Mouse (Mus musculus) limb, embryonic 12.5 days (tissue): ENCODE measurements at regions not wholly inside any gene's neighbourhood (a gene's known extent, or its start where the extent isn't known, plus 50 kb on each side); places are given as distances from the start of the nearest gene placed in this dataset.

ENCODE experiments used
- ATAC-seq: fragments of 200-750 bp; cut with Nextera tagmentation; 2 replicates; pipeline ENCODE4 v1.8.0; 2017; ENCODE audit warnings: low read depth, moderate TSS enrichment; ENCODE audit not compliant: insufficient number of reproducible peaks, insufficient read depth, low FRiP score, low TSS enrichment
- H3K27ac ChIP-seq: fragments of 300-500 bp; sonication (generic); 2 replicates; pipeline ENCODE4 v1.5.1; 2016; ENCODE audit warnings: mild to moderate bottlenecking, moderate library complexity
- H3K27me3 ChIP-seq: fragments of 300-500 bp; sonication (generic); 2 replicates; pipeline ENCODE4 v1.6.1; 2016; ENCODE audit warnings: mild to moderate bottlenecking, moderate library complexity
- H3K36me3 ChIP-seq: fragments of 300-500 bp; sonication (generic); 2 replicates; pipeline ENCODE4 v1.6.1; 2016; ENCODE audit warnings: mild to moderate bottlenecking, moderate library complexity
- H3K4me1 ChIP-seq: fragments of 300-500 bp; sonication (generic); replicated peaks from 2 replicates; pipeline ENCODE4 v1.6.1; 2016
- H3K4me2 ChIP-seq: fragments of 300-500 bp; sonication (generic); 2 replicates; pipeline ENCODE4 v1.6.1; 2016; ENCODE audit warnings: mild to moderate bottlenecking, moderate library complexity
- H3K4me3 ChIP-seq: fragments of 300-500 bp; sonication (generic); replicated peaks from 2 replicates; pipeline ENCODE4 v1.5.1; 2016; ENCODE audit warnings: mild to moderate bottlenecking
- H3K9ac ChIP-seq: fragments of 300-500 bp; sonication (generic); replicated peaks from 2 replicates; pipeline ENCODE4 v1.6.1; 2016; ENCODE audit warnings: mild to moderate bottlenecking, moderate library complexity
- H3K9me3 ChIP-seq: fragments of 300-500 bp; sonication (generic); 2 replicates; pipeline ENCODE4 v1.6.1; 2016; ENCODE audit warnings: mild to moderate bottlenecking, moderate library complexity
- WGBS: fragments of 180-500 bp; shearing (Covaris S2); methylation state at CpG from one replicate; pipeline ENCODE4 v1.1.7; 2016; 5-methylcytosine and 5-hydroxymethylcytosine counted together

- 72% methylated on average over 5 of the region's 5 CpGs for WGBS
- Histone ChIP-seq H3K4me3 (no peak overlapping the region), H3K36me3 (no peaks in the 10 kb centered on the region), H3K4me2 (no peak overlapping the region), H3K9me3 (no peaks in the 10 kb centered on the region), H3K27me3 (no peaks in the 10 kb centered on the region), H3K27ac (no peak overlapping the region), H3K4me1 (no peaks in the 10 kb centered on the region), H3K9ac (no peak overlapping the region)
- ATAC-seq = no peak
Observed at GRCm38 (mm10) chr16:73310096-73310495, 1002.0 kb downstream of the Robo1 start.

DNA sequence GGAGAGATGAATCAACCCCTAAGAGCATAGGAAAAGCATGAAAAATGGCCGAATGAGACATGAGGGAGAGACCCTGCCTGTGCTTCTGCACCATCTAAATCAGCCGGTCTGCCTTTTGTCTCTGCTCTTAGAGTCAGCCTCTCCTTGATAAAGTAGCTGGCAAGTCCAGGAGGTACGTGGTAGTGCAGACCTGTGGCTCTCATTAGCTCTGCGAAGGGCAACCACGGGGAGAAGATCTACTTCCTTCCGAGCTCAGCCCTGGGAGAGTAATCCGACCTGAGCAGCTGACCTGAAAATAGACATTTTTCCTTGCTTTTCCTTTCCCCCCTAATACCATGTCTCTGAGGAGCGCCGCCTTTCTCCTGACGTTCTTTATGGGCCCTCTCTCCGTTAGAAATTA lies 971.8 kb downstream of the Robo1 start:
- H3K4me2 ChIP-seq = peak overlapping the region; percentile 23; the same call in 1 of the 2 replicates
- WGBS = 28% methylated on average over 11 of the region's 11 CpGs
- no peak overlapping the region for H3K4me3 ChIP-seq
- ATAC-seq = no peak
- H3K27ac ChIP-seq = no peak overlapping the region
- H3K4me1 ChIP-seq = peaks cover 4% of the 10 kb centered on the region; the same call in 1 of the 2 replicates
- no peak overlapping the region for H3K9ac ChIP-seq
- no peaks in the 10 kb centered on the region for H3K9me3 ChIP-seq
- H3K36me3 ChIP-seq = no peaks in the 10 kb centered on the region
- no peaks in the 10 kb centered on the region for H3K27me3 ChIP-seq

DNA sequence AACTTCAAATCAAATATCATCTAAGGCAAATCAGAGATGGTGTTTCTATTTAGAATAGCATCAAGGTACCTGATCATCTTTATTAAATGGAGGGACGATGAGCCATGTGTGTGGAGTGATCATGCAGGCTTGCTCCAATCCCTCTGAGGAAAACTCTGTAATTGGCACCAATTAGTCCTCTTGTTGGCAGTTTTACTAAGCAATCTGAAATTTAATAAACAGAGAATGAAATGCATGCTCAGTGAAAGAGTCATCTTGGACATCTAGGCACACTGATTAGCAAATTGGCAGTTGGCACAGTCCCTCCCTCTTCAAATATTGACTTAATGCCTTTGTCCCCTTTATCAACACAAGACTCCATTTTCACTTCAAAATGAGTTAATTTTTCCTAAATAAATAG lies 951.6 kb downstream of the Robo1 start:
- 86% methylated on average over 1 of the region's 1 CpGs for WGBS
- Histone ChIP-seq H3K27ac (no peak overlapping the region), H3K27me3 (no peaks in the 10 kb centered on the region), H3K36me3 (no peaks in the 10 kb centered on the region), H3K4me3 (no peak overlapping the region), H3K9me3 (peaks cover 3% of the 10 kb centered on the region; the same call in 1 of the 2 replicates), H3K4me1 (no peaks in the 10 kb centered on the region), H3K9ac (no peak overlapping the region), H3K4me2 (no peak overlapping the region)
- no peak for ATAC-seq

- no peaks in the 10 kb centered on the region for H3K4me1 ChIP-seq
- H3K36me3 ChIP-seq = no peaks in the 10 kb centered on the region
- H3K27me3 ChIP-seq = no peaks in the 10 kb centered on the region
- no peak for ATAC-seq
- H3K9ac ChIP-seq = no peak overlapping the region
- peaks cover 3% of the 10 kb centered on the region; the same call in 1 of the 2 replicates for H3K9me3 ChIP-seq
- WGBS = 84% methylated on average over 3 of the region's 3 CpGs
- H3K27ac ChIP-seq = no peak overlapping the region
- H3K4me3 ChIP-seq = no peak overlapping the region
- H3K4me2 ChIP-seq = no peak overlapping the region
Observed at GRCm38 (mm10) chr16:73259283-73259682, 951.2 kb downstream of the Robo1 start.

GRCm38 (mm10) chr16:73245073-73245590 lies 937.0 kb downstream of the Robo1 start:
- Histone ChIP-seq H3K9ac (no peak overlapping the region), H3K4me3 (no peak overlapping the region), H3K4me1 (no peaks in the 10 kb centered on the region), H3K27ac (no peak overlapping the region), H3K27me3 (no peaks in the 10 kb centered on the region), H3K9me3 (no peaks in the 10 kb centered on the region), H3K4me2 (no peak overlapping the region), H3K36me3 (no peaks in the 10 kb centered on the region)
- no peak for ATAC-seq
- 83% methylated on average over 2 of the region's 2 CpGs for WGBS

- 59% methylated on average over 2 of the region's 2 CpGs for WGBS
- no peak overlapping the region for H3K4me3 ChIP-seq
- no peak for ATAC-seq
Observed at GRCm38 (mm10) chr16:73230599-73230998, 922.5 kb downstream of the Robo1 start.

GRCm38 (mm10) chr16:73217555-73217954 lies 909.4 kb downstream of the Robo1 start:
- ATAC-seq = no peak
- 86% methylated on average over 4 of the region's 4 CpGs for WGBS

More at GRCm38 (mm10) chr16:73230599-73230998, 922.5 kb downstream of the Robo1 start:
- Histone ChIP-seq H3K27me3 (no peaks in the 10 kb centered on the region), H3K27ac (no peak overlapping the region), H3K4me2 (no peak overlapping the region), H3K9me3 (0 out of 2 replicates have a peak, but pooled peaks cover 6% of the 10 kb centered on the region), H3K36me3 (no peaks in the 10 kb centered on the region), H3K4me1 (no peaks in the 10 kb centered on the region), H3K9ac (no peak overlapping the region)

DNA sequence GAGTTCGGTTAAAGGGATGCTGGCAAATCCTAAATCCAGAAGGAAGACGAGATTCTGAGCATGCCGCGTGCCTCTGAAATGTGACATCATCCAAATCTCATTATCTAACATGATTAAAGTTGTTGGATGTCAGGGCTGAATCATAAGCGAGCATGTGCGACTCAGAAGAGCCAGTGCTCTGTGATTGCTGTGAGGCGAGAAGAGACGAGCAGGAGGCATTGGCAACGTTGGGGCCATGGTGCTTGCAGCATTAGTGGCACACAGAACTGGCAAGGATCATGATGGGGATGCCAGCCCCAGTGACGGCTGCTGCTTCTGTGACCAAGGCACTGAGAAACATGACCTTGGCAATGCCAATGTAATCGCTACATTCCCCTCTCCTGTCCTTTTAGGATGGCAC lies 895.4 kb downstream of the Robo1 start:
- ATAC-seq = no peak
- WGBS = 90% methylated on average over 11 of the region's 11 CpGs

More at GRCm38 (mm10) chr16:73217555-73217954, 909.4 kb downstream of the Robo1 start:
- no peak overlapping the region for H3K27ac ChIP-seq
- no peak overlapping the region for H3K4me3 ChIP-seq
- no peak overlapping the region for H3K9ac ChIP-seq
- no peaks in the 10 kb centered on the region for H3K4me1 ChIP-seq
- H3K4me2 ChIP-seq = no peak overlapping the region
- H3K9me3 ChIP-seq = no peaks in the 10 kb centered on the region
- H3K27me3 ChIP-seq = no peaks in the 10 kb centered on the region
- no peaks in the 10 kb centered on the region for H3K36me3 ChIP-seq

GRCm38 (mm10) chr16:73200991-73201390 lies 892.9 kb downstream of the Robo1 start:
- no peak overlapping the region for H3K4me3 ChIP-seq
- H3K9ac ChIP-seq = no peak overlapping the region
- no peak overlapping the region for H3K27ac ChIP-seq
- no peaks in the 10 kb centered on the region for H3K4me1 ChIP-seq
- H3K27me3 ChIP-seq = no peaks in the 10 kb centered on the region
- H3K9me3 ChIP-seq = no peaks in the 10 kb centered on the region
- H3K36me3 ChIP-seq = no peaks in the 10 kb centered on the region
- no peak overlapping the region for H3K4me2 ChIP-seq
- WGBS = 67% methylated on average over 3 of the region's 3 CpGs
- ATAC-seq = no peak

More for the DNA sequence above, 895.4 kb downstream of the Robo1 start:
- Histone ChIP-seq H3K4me3 (no peak overlapping the region), H3K4me1 (no peaks in the 10 kb centered on the region), H3K27me3 (no peaks in the 10 kb centered on the region), H3K27ac (no peak overlapping the region), H3K36me3 (no peaks in the 10 kb centered on the region), H3K9me3 (no peaks in the 10 kb centered on the region), H3K9ac (no peak overlapping the region), H3K4me2 (no peak overlapping the region)

DNA sequence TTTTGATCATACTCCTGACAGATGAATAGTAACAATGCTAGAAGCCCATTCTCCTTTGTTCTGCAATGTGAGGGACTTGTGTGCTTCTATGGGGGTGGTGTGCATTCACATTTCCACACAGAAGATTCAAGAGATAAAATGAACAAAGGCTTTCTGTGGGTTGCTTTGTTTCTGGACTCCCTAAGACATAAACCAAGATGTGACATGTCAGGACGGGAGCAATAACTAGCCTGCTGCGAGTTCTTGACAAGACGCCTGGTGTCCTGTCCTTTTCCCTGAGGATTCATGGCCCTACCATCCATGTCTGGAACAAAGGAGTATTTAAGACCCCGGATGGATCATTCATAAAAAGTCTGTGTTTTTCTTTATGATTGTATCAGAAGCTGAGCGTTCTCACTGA lies 874.7 kb downstream of the Robo1 start:
- H3K4me3 ChIP-seq = no peak overlapping the region
- no peaks in the 10 kb centered on the region for H3K4me1 ChIP-seq
- no peak overlapping the region for H3K9ac ChIP-seq
- H3K27me3 ChIP-seq = no peaks in the 10 kb centered on the region
- H3K4me2 ChIP-seq = no peak overlapping the region
- no peaks in the 10 kb centered on the region for H3K36me3 ChIP-seq
- WGBS = 84% methylated on average over 5 of the region's 5 CpGs
- no peaks in the 10 kb centered on the region for H3K9me3 ChIP-seq
- no peak for ATAC-seq
- no peak overlapping the region for H3K27ac ChIP-seq

GRCm38 (mm10) chr16:73182258-73182657 lies 874.2 kb downstream of the Robo1 start:
- no peaks in the 10 kb centered on the region for H3K9me3 ChIP-seq
- WGBS = 93% methylated on average over 7 of the region's 7 CpGs
- ATAC-seq = no peak
- no peak overlapping the region for H3K4me3 ChIP-seq
- H3K4me1 ChIP-seq = no peaks in the 10 kb centered on the region
- H3K36me3 ChIP-seq = no peaks in the 10 kb centered on the region
- no peak overlapping the region for H3K4me2 ChIP-seq
- no peak overlapping the region for H3K27ac ChIP-seq
- no peaks in the 10 kb centered on the region for H3K27me3 ChIP-seq
- H3K9ac ChIP-seq = no peak overlapping the region

GRCm38 (mm10) chr16:73155447-73155846 lies 847.3 kb downstream of the Robo1 start:
- no peaks in the 10 kb centered on the region for H3K4me1 ChIP-seq
- no peak overlapping the region for H3K4me3 ChIP-seq
- ATAC-seq = no peak
- H3K27ac ChIP-seq = no peak overlapping the region
- H3K4me2 ChIP-seq = no peak overlapping the region
- WGBS = 47% methylated on average over 2 of the region's 2 CpGs
- H3K9me3 ChIP-seq = no peaks in the 10 kb centered on the region
- H3K27me3 ChIP-seq = no peaks in the 10 kb centered on the region
- H3K9ac ChIP-seq = no peak overlapping the region
- no peaks in the 10 kb centered on the region for H3K36me3 ChIP-seq
